Mouse (Mus musculus): Measurements from ENCODE around the gene Zfhx3.

The Zfhx3 gene

GRCm38 (mm10) chr8:108715416-108715948 lies 773.0 kb downstream of the Zfhx3 start:
- DNase-seq (ENCODE audit: low read depth): peak; percentile 34

GRCm38 (mm10) chr8:108716291-108716811 lies 773.9 kb downstream of the Zfhx3 start:
- DNase-seq (ENCODE audit: low read depth): peak; percentile 59

GRCm38 (mm10) chr8:108717545-108717944 lies 775.1 kb downstream of the Zfhx3 start:
- DNase-seq (ENCODE audit: low read depth): no peak

GRCm38 (mm10) chr8:108718031-108718430 lies 775.6 kb downstream of the Zfhx3 start:
- DNase-seq (ENCODE audit: low read depth): peak; percentile 57

- no peak for DNase-seq (ENCODE audit: low read depth)
Observed at GRCm38 (mm10) chr8:108720840-108721239, 778.4 kb downstream of the Zfhx3 start.

DNA sequence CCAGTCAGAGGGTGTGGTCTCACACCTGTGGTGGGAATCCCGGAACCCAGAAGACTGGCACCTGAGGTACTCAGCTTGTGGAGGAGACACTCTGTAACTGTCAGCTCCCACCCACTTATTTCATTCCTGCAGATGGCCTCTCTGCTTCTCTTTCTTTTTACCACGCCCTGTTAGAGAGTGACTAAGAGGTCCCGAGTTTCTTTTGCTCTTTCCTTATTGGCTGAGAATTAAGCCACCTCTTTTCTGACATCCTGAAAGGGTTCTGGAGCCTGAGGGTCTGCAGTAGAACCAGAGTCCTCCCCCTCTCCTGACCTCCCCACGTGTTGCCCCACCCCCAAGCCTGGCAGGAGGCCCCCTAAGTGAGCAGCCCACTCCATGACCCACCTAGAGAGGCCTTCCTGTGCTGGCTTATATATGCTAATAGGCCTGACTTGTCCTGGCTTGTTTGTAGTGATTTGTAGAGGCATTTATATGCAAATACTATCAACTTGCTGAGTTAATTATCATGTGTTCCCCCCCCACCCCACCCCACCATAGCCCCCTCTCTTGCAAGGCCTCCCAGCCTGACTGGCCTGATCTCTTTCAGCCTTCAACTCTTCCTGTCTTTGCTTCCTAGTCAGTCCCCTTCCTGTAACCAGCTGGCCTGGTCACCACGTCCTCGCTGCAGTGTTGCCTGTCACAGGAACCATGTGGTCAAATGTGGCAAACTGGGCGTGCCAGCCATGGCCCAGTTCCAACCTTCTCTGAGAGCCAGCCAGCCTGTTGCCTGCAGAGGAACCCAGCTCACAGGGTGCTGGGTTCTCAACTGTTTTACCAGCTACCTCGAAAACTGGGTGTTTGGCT lies 780.4 kb downstream of the Zfhx3 start:
- peak; percentile 50 for DNase-seq (ENCODE audit: low read depth)

- no peak for DNase-seq (ENCODE audit: low read depth)
Observed at GRCm38 (mm10) chr8:108723636-108724035, 781.2 kb downstream of the Zfhx3 start.

DNA sequence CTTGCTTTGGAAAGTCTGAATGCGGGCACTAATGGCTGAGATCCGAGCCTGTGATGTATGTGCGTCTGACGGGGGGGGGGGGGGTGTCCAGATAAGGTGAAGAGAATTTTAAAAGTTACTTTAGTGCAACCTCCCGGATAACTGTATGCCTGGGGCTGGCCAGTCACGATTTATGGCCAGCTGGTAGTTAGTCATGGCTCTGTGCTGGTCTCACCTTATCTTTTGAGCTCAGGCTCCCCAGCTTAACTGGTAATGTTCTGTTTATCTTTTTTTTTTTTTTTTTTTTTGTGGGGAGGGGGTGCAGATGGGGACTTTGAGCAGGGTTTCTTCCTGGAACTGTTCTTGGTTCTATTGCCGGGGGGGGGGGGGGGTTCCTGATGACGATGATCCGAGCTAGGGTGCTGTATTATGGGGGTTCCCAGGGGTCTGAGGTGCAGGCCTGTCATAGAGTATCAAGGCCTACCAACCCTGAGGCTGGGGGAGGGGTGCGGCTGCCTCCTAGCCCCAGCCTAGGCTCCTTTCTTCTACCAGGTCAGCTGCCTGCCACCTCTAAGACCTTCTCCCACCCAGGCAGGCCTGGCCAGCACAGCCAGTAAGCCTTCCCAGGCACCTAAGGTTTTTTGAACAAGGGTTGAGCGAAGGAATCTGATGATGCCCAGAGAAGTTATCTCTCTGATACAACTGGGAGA lies 782.5 kb downstream of the Zfhx3 start:
- DNase-seq (ENCODE audit: low read depth): no peak

DNA sequence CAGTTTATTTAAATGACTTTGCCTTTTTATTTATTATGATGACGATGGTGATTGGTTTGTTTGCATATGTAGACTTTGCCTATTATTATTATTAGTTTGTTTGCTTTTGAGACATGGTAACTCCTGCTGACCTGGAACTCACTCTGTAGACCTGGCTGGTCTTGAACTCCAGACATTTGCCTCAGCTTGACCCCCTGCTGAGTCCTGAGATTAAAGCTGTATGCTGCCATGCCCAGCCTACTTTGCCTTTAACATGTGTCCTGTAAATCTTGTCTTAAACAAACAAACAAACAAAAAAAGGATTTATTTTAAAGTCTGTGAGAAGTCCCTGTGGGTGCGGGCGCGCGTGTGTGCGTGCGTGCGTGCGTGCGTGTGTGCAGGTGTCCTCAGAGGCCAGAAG lies 783.2 kb downstream of the Zfhx3 start:
- no peak for DNase-seq (ENCODE audit: low read depth)

GRCm38 (mm10) chr8:108726541-108727241 lies 784.2 kb downstream of the Zfhx3 start:
- no peak for DNase-seq (ENCODE audit: low read depth)

DNA sequence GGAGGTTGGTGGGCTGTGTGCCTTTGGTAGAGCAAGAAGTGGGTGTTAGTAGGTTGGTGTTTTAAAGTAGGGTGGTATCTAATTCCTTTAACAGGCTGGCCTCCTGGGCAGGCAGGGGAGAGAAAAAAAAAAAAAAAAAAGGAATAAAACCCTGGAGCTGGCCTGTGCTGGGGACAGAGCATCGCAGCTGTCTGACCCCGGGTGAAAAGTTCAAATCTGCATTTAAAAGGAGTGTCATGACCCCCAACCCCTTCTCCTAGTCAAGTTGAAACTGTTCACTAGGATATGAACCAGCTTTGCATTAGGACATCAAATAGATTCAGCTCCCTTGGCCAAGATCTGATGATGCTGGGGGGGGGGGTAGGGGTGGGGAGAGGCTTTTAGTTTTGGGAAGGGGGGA lies 786.7 kb downstream of the Zfhx3 start:
- no peak for DNase-seq (ENCODE audit: low read depth)

DNA sequence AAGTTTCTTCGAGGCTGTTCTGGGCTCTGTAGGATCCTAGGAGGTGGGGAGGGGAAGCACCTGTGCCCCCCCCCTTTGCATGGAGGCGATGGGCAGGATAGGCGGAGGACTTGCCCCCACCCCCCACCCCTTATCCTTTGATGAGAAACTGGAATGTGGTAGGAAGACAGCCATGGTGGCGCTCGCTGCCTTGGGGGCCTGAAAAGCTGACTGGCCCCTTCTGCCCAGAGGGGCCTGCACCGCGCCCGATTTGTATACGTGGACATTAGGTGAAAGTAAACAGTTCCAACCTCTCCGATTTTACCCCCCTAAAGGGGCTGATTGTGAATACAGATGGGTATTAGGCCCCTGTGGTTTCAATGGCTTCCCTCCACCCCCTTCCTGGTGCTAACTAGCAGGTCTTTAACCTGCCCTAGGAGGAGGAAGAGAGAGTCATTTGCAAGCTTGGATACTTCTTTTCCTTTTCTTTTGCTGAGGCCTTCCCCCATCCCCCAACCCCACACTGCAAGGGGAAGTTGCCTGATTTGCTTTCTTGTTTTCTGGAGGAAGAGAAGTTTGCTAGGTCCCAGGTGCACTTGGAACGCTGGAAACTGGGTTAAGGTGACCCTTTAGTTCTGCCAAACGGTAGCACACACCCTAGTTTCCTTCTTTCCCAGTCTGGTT lies 787.4 kb downstream of the Zfhx3 start:
- DNase-seq (ENCODE audit: low read depth): no peak

GRCm38 (mm10) chr8:108730907-108731440 lies 788.5 kb downstream of the Zfhx3 start:
- DNase-seq (ENCODE audit: low read depth): no peak

DNA sequence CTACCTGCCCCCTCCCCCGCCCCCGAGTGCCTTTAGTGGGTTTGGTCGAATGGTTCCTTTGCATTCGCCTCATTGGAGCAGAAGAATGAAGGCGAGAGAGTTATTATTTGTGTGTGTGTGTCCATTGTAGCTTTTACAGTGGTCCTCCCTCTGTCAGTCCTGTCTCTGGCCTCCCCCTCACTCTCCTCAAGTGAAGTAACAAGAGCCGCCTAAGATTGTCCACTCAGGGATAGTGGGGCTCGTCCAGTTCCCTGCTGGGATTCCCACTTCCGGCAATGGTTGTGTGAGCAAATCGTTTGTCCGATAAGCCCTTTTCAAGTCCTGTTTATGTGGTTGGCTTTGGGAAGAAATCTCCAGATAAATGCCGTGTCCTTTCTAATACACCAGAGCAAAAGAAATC lies 790.1 kb downstream of the Zfhx3 start:
- no peak for DNase-seq (ENCODE audit: low read depth)

DNA sequence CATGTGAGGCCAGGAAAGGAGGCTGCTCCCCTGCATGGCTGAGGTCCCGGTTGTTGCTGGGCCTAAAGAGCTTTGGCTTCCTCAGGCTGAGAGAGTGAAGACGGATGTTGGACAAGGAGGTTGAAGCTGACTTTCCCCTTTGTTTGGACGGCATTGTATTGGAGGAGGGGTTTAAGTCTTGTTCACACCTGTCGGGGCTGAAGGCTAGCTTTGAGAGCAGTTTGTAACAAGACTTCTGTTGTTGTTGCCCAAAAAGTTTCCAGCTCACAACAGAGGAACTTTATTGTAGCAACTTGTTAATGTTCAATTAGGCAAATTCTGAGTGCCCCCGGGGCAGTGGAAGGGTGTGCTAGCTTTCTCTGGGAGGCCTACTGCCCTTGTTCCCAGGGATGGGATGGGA lies 790.9 kb downstream of the Zfhx3 start:
- DNase-seq (ENCODE audit: low read depth): no peak

DNA sequence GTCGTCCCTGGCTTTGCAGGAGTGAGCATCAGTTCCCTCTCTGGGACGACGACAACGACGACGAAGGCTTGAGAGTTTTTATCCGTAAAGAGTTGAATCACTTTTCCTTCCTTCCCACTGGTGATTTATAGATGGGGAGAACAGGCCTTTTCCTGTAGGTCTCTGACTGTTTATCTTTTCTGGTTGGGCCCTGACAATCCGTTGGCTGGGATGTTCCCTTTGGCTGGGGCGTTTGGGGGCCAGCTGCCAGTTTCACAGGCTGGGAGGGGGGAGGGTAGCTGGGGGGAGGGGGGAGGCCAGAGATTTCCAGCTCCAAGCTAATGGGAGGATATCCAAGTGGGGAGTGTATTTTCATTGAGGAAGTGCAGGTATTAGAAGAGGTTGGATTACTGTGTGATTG lies 794.0 kb downstream of the Zfhx3 start:
- no peak for DNase-seq (ENCODE audit: low read depth)

DNA sequence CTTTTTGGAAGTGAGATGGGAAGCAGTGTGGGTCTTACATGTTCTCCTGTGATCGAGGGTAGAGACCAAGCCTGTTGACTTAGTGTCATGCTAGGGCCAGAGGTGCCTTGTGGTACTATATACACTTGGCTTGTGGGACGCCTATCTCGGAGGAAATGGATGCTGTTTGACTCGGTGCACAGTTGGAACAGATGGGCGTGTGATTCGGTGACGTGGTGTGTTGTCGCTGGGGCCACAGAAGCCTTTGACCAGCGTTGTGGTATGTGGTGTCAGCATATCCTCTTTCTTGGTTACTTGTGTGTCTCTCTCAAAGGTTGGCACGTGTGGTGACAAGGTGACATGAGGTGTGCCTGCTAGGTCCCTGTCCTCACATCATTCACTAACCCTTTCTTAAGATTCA lies 795.7 kb downstream of the Zfhx3 start:
- no peak for DNase-seq (ENCODE audit: low read depth)

- DNase-seq (ENCODE audit: low read depth): no peak
Observed at GRCm38 (mm10) chr8:108739517-108739916, 797.1 kb downstream of the Zfhx3 start.

DNA sequence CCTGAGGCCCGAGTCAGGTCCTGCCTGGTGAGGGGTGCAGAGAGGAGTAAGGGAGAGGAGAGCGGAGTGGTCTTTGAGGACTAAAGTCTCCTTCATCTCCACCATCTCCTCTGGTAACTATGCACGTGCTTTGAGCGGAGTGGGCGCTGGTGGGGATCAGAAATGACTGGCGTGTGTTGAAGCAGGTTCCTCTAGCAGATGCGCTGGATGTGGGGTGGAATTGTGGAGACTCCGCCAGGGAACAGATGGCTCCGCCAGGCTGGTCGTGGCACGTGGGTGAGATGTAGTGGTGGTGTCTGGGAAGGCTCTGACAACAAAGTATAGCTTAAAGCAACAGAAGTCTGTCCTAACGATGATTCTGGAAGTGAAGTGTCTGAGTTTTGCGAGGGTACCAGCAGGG lies 798.0 kb downstream of the Zfhx3 start:
- no peak for DNase-seq (ENCODE audit: low read depth)

DNA sequence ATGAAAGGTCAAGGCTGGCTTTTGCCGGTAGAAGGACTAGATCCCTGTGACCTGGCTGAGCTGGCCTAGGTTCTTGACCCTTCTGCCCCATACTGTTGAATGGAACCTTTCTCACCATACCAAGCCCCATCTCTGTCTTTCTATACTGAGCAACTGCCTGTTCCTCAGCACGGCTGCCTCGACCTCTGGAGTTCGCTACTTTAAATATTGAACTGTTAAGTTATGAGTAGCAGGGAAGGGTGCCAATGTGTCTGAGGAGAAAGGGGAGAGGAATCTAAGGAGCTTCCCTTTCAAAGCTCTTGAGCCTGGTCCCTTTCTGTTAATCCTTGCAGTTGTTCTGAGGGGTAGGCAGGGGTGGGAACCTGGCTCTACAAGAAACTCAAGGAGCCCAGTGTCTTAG lies 799.2 kb downstream of the Zfhx3 start:
- no peak for DNase-seq (ENCODE audit: low read depth)

DNA sequence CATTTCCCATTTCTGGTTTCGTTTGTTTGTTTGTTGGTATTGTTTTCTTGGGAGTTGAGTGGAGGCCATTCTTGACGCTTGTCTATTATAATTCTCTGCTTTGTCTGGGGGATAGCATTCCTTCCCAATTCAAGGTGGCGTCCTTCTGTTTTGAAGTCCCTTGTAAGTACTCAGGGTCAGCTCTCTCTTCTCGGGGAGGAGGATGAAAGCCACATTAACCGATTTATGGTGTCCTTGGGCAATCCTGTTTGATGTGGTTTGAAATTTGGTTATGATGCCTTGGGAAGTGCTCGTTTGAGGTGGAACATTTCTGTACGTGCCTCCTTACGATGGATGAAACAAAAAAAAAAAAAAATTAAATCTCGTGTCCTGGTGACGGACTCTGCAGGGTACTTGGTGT lies 800.0 kb downstream of the Zfhx3 start:
- DNase-seq (ENCODE audit: low read depth): no peak

DNA sequence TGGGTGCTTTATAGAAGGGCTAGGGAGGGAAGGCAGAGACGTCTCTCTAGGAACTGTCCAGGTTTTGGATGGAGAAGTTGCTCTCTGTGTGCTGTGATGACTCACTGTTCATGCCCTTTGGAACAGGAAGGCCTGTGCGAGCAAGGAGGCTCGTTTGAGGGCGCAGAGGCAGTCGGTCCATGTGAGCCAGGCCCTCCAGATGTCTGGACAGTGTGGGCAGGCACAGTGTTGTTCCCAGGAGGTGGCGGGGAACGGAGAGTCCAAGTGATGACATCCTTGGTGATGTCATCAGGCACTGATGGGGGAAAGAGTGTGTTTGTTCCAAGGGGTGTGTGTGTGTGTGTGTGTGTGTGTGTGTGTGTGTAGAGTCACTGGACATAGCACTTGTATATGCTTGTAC lies 800.8 kb downstream of the Zfhx3 start:
- peak; percentile 68 for DNase-seq (ENCODE audit: low read depth)

All from NIH3T3 (cell line).